Mouse (Mus musculus) small intestine, adult 2 months (tissue): ENCODE measurements around the gene Sap30bp.

Experiments
- CTCF ChIP-seq: fragments of 200-500 bp; IDR thresholded peaks from 2 replicates; pipeline ENCODE4 v1.5.1; 2012; ENCODE audit warnings: low read depth, mild to moderate bottlenecking, control low read depth, inconsistent platforms, low read length, moderate library complexity, mixed read lengths; ENCODE audit not compliant: insufficient replicate concordance, insufficient read length; ENCODE audit errors: extremely low read depth
- POLR2A ChIP-seq: fragments of 200-500 bp; IDR thresholded peaks from 2 replicates; pipeline ENCODE4 v1.6.1; 2012; ENCODE audit warnings: low read depth, mild to moderate bottlenecking, control low read depth, inconsistent platforms, low read length, moderate library complexity

DNA sequence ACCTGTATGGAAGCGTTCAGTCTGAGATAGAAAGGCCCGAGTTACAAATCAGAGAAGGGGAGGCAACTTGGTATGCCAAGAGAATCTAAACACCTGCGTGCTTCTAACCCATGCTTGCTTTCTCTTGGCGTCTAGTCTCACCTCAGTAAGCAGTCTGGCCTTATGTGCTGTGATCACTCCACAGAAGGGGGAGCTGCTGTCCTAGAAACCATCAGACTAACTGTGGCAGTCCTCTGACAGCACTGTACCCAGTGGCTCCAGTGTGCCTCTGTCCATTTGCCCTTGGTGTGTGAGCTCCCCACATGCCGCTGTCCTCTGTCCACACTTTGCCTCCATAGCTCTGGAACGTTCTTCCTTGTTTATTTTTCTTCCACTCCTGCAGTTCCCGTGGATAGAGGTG lies 8.9 kb downstream of the Sap30bp start:
- TF ChIP-seq POLR2A (no peak), CTCF (no peak)
